Mouse (Mus musculus) heart, postnatal 14 days (tissue): ENCODE data around the gene Mpped1. TPM values are rescaled to one million over a fixed set of nuclear protein-coding genes. Genes with fewer than 3 reads are reported as not detected.

Source experiments
- DNase-seq, 2 experiments: peaks; one replicate each; pipeline ENCODE4 v3.0.0; 2021 to 2022
- intact Hi-C: fragments of 180-260 bp; cut with DNase I; formaldehyde crosslinking; loops from one replicate; pipeline ENCODE4 v1.15.1; 2025
- long read RNA-seq, 2 experiments: library from polyadenylated mRNA; stranded (forward); transcript quantifications; one replicate each; pipeline ENCODE4 v2.0.0; 2021
- total RNA-seq, 2 experiments: library from RNA; stranded (reverse); gene quantifications; 2 replicates each; pipeline ENCODE4 v1.2.3; 2021

Mpped1 gene
- not detected for total RNA-seq
- long read RNA-seq, experiment 1: 0 reads
- long read RNA-seq, experiment 2: 0 reads

DNA sequence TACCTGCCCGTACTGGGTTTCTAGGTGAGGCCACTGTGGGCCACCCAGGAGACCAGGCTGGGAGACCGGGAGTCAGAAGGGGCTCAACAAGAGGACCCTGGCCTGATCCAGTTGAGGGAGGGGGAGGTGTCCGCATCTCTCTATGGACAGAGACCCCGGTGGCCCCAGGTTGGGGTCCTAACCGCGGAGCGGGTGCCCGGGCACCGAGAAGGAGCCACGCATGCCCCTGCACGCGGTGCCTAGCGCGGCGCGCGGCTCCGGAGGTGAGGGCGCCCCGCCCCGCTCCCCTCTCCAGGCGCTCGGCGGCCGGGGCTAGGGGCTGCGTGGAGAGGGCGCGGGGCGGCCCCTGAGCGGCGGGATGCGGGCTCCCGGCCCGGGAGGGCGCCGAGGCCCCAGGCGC is at the start of gene Mpped1:
Gene Mpped1, plus strand, starts transcription at position 81 of the 400 bp plus-strand sequence.
- intact Hi-C loops: no loop called here
- no peak for DNase-seq

DNA sequence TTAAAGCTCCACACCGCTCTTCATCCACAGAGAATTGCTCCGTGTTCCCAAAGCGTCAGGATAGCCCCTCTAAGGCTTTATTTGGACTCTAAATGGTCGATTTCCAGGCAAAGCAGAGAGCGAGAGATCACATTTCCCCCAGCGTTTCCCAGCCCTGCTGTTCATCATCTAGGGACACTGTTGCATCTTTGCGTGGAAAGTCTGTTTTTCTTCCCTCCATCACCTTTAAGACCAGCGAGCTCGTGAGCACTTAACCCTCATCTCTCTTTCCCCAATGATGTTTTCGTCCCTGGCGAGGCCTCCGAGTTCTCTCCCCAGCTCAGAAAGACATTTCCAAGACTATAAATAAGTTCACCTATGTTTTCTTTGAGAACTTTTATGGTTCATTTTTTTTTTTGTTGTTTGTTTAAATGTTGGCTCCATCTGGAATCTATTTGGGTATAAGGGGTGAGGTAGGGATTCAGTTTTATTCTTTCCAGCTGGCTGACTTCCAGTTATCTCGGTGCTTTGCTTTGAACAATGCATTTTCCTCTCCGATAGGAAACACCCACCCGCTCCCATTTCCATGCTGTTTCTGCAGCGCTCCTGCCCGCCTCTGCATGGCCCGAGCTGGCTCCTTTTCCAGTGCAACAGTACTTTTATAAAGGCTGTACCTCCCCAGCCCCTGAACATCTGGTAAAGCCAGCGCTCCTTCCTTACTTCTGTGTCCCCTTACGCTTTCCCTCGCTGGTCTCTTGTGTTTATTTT is 38.4 kb upstream of the Mpped1 start:
- DNase-seq: peak; percentile 33 to 44
- intact Hi-C loops: no loop called here

DNA sequence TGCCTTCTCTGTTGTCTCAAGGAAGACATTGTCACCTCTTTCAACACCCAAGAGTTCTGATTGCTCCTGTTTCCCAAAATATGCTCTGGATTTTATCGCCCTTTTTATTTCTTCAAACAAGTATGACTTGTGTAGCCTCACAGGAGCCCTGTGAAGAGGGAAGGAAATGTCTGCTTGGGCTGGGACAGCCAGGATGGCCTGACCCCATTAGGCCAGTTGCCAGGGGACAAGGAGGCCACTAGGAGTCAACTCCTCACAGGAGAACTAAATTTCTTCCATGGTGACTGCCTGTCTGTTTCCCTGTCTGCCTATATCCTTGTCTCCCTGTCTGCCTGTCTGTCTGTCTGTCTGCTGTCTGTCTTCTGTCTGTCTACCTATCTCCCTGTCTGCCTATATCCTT is 37.2 kb upstream of the Mpped1 start:
- peak; percentile 32 to 42 for DNase-seq
- intact Hi-C loops: no loop called here

DNA sequence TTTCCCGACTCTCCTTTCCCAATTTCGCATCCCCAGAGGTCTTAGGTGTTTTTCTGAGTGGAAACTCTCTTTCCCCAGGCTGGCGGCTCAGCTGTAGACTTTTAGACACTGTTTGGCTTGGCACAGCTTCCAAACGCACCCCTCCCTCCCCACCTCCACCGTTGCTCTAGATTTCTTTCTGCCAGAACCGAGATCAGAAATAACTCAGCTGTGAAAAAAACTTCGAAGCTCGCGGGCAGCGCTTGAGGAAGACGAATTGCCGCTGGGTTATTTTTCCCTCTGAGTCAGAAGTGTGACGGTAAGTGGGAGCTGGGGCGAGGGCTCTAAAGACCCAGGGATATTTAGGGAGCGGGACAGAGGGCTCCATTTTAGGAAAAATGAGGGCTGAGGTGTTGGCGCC is 33.0 kb upstream of the Mpped1 start:
- no peak for DNase-seq
- intact Hi-C loops: no loop called here

DNA sequence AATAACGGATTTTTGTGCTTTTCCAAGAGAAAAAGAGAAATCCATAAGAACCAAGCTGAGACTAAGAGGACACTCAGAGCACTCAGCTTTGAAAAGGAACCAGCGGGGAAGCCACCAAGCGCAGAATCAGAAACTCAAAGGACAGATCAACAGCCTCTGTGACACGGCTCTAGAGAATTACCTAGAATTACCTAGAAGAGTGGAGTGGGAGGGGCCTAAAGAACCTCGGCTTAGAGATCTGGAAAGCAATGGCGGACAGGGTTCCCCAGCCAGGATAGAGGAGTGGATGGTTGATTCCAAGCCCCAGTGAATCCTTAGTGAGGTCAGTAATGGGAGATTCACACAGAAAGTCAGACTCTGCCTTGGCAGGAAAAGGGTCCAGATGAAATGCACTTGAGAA is 30.3 kb upstream of the Mpped1 start:
- intact Hi-C loops: no loop called here
- DNase-seq: no peak

DNA sequence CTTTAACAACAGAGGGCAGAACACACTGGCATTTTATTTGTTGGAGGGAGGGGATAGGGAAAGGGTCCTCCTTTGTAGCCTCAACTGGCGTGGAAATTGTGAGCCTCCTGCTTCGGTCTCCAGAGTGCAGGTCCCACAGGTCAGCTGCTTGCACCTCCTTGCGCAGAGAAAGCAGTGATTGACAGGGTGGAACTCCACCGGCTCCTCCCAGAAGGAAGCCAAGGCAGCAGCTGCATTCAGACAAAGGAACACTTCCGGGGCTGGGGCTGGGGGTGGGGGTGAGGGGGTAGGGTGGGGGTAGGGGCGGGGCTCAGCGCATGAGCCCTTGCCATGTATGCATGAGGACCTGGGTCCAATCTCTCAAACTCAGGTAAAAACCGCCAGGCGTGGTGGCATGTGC is 29.8 kb upstream of the Mpped1 start:
- DNase-seq: no peak
- intact Hi-C loops: no loop called here

DNA sequence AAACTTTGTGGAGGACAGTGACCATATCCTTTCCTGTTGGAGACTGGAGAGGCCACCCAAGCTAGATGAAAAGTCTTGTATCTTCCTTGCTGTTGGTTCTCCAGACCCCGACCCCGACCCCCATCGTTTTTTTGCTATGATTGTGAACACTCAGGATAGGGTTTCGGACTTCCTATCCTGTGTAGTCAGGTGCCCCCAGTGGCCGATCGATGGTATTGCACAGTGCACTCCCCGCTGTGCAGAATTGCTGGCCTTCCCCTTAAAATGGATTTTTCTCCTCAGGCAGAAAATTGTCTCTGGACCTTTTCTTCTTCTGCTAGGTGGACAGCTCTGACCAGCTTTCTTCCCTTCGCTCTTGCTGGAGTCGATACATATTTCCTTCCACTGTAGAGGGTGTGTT is 22.5 kb upstream of the Mpped1 start:
- DNase-seq: peak; percentile 33 to 46
- intact Hi-C loops: loop anchor here (2.0 kb wide), 1 partner anchor 30 kb away; no protein-coding TSS in a partner anchor

DNA sequence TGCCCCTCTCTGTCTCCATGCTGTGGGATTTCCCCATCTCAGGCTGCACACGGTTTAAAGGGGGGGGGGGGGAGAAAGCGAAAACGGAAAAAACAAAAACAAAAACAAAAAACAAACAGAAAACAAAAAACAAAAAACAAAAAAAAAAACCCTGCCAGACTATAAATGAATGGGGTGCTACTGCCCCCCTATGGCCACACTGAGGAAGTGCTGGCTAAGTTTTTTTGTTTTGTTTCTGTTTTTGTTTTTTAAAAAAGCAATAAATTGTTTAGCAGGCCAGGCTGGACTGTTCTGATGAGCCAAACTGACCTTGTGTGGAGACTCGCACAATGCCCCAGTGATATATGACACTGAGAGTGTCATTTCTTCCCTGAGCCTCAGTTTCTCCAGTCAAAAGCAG is 20.3 kb upstream of the Mpped1 start:
- peak in 1 of 2 experiments; percentile 17 for DNase-seq
- intact Hi-C loops: loop anchor here (1.0 kb wide), 2 partner anchors 95 to 125 kb away; no protein-coding TSS in a partner anchor

DNA sequence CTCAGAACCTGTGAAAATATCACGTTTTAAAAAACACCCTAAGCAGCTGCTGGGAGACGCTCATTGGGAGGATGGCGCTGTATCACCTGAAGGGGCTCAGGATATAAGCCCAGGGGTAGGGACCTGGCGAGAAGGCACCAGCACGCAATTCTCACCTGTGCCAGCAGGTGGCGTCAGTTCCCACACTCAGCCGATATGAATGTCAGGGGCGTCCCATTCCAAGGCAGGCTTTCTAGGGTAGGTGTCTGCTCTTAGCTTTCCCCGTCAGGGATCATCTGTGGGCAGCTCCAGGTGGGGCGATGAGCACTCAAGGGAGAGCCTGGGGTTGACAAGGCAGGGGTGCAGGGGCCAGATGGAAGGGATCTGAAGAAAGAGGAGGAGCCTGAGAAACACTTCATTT is 18.6 kb upstream of the Mpped1 start:
- peak; percentile 40 to 61 for DNase-seq
- intact Hi-C loops: loop anchor here (2.0 kb wide), 1 partner anchor 294 kb away; no protein-coding TSS in a partner anchor

DNA sequence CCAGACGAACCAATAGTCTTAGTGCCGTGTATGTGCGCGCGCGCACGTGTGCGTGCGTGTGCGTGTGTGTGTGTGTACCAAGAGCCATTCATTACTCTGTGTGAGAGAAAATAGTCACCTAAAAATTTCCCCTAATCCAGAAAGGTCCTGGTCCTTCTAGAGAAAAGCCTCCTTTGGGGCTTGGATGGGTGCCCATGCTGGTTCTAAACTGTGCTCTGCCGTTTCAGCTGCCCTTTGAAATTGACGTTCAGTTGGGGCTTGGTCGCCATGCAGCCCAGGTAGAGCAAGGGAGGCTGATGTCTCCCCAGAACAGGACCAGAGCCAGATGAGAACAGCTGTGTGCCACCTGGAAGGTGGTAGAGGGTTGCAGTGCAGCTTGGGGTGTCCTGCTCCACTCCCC is 17.8 kb upstream of the Mpped1 start:
- intact Hi-C loops: loop anchor here (2.0 kb wide), 1 partner anchor 293 kb away; no protein-coding TSS in a partner anchor
- no peak for DNase-seq

DNA sequence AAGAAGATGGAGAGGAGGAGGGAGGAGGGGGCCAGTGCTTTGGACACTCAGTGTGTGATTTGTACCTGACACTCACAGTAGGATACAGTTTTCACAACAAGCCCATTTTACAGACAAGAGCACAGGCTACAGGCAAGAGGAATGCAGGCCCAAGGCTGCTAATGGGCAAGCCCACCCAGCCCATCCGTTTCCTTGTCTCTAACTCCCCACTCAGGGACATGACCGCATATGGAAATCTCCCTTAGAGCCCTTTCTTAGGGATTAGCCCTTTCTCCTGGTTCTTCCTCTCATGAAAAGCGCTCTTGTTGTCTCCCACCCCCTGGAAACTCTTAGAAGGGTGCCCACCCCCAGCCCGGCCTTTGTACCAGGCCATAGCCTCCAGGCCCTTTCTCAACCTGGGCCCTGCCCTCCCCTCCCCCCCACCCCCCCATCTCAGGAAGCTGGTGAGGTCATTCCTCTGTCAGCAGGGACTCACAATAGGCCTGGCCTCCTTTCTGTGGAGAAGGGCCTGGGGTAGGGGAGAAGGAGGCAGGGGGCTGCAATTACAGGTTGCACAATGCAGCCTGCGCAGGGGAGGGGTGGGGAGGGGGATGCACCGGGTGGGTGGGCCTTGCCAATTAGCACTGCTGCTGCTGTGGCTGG is 13.8 kb upstream of the Mpped1 start:
- intact Hi-C loops: no loop called here
- no peak for DNase-seq

DNA sequence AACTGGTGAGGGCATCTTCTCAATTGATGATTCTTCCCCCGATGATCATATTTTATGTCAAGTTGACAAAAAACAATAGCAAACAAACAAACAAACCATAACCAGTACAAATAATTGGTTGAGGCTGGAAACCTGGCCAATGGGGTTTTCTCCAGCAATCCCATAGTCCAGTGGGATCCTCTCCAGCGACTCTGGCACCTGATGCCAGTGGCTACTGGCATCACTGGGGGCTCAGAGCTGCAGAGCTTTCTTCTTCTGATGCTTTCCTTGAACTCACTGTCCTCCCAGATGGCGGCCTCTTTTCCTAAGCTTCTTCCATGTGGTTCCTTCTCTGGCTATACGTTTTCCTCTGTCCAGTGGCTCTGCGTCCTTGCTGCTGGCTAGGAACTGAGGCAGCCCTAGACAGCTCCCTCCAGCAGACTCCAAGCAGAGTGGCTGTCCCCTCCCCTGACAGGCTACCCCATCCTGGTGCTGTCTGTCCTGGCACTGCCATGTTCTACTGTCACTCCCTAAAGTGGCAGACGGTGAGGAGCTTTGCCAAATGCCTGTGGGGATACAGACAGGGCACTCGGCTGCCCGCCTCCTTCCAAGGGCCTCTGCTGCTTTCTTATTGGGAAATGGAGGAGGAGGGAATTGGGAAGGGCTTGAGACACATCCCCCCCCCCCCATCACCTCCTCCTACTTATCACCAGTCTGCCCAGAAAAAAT is 7.8 kb upstream of the Mpped1 start:
- DNase-seq: no peak
- intact Hi-C loops: no loop called here

DNA sequence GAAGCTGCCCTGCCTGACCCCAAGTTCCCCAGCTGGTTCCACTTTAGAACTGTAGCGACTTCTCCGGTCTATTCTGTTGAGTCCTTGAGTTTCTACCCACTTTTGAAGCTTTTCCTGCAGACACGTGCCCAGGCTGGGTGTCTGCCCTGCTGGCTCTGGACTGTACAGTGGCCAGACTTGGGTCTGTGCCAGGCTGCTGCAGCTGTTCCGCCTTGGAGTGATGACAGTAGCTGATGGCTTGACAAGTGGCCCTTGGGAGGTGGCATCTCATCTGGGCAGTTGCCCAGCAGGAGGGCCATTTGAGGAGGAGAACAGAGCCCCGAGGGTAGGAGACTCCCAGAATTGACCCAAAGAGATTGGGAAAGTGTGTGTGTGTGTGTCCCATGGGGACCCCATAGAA is 6.8 kb upstream of the Mpped1 start:
- DNase-seq: peak; percentile 44 to 73
- intact Hi-C loops: no loop called here

DNA sequence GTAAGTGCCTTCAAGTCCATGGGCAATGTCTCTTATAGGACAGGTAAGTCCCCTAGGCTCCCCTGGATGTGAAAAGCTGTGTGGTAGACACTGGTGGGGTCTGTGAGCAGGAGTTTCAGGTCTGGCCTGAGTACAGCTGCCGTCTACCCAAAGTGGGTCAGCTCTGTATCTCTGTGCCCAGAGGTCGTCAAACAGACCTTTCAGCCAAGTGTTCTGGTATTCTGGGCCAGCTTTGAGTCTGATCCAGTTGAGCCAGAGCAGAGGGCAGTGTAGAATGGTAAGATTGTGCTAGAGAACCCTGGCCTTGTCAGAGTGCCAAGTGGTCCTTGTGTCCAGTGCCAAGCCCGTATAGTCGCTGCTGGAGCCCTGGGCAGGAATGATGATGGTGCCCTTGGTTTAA is 6.3 kb upstream of the Mpped1 start:
- DNase-seq: peak in 1 of 2 experiments; percentile 16
- intact Hi-C loops: no loop called here

DNA sequence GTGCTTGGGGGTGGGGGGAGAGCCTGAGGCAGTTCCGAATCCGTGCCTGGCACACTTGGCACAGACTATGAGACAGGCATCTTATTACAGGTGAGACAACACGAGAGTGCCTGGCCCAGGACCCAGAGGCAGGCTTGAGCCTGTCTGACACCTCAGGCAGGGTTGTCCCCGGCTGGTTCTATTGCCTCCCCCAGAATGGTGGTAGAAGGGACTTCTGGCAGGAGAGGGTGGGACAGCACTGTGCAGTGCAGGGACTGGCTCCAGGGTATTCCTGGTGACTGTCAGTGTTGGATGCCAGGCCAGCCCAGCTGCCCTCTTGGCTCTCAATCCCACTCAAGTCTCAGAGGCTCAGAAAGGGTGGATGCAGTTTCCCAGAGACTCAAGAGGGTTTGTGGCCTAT is 4.3 kb upstream of the Mpped1 start:
- DNase-seq: no peak
- intact Hi-C loops: no loop called here

DNA sequence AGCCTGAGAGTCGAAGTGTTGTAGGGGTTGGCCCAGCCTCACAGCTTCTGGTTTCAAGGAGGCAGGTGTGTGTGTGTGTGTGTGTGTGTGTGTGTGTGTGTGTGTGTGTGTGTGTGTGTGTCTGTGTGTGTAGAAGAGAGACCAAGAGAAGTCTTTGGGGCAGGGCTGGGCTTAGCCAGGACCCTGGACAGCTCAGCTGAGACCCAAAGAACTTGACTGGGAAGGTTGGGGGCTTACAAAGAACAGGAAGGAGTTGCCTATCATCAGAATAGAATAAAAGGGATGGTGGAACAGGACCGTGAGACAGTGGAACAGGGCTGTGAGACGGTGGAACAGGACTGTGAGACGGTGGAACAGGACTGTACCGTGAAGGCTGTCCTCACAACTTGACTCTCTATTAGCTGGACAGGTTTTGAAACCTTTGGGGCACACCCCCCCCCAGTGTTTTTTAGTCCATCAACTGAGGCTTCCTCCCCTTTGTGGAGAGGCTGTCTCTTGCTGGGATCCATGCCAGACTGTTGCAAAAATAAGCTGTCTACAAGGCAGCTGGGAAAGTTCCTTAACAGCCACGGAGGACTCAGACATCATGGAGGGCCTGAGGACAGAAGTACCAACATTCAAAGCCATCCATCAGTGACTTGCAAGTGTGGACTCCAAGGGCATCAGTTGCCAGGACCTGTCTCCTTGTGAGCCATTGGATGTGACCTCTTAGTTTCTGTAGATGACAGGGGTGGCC is 2.8 kb upstream of the Mpped1 start:
- DNase-seq: no peak
- intact Hi-C loops: no loop called here

DNA sequence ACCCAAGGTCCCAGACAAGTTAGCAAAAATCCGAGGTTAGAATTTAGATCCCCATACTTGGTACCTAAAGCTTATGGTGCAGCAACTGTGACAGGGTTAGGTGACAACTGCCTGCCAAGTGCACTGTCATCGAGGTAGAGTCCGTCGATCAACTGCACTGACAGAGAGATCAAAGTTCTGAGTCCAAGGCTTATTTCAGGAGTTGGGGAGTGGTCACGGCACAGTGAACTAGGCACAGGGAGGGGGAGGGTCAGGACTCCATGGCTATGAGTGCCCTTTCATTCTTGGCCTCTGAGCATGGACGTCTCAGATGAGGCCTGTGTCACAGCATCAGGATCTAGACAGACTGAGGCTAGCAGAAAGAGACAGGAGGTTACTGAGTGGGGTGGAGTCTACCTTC is 1.8 kb upstream of the Mpped1 start:
- intact Hi-C loops: no loop called here

DNA sequence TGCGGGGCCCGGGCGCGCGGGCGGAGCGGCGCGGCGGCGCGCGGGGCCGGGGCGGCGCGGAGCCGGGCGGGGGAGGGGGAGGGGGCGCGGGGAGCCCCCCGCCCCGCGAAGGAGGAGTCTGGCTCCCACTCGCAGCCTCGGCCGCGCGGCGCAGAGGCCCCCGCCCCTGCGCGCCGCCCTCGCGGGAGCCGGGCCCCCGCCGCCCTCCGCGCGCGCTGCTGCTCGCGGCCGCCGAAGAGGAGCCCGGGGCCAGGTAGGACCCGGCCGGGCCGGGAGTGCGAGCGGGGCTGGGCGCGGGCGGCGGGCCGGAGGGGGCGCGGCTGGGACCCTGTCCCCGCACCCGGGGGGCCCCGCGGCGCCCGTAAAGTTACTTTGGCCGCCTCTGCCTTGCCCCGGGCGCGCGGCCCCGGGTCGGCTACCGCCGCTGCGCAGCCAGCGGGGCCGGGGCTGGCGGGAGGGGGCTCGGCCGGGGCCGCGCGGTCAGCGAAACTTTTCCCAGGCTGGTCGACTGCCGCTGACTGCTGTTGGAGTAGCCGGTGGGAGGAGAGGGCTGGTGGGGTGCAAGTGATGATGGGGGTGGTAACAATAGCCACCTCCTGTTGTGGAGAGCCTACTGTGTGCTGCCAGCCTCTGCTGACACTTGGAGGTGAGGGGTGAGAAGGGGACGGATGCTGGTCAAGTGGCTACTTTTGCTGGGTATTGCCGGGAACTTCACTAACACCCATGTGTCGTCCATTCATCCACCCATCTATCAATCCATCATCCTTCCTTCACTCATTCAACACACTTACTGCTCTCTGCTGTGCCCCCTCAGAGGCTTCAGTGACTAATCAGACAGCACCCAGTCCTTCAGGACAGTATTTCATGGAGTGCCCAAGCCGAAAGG is 831 bp downstream of the Mpped1 start:
- intact Hi-C loops: no loop called here
- DNase-seq: no peak

More for the DNA sequence above, 1.8 kb upstream of the Mpped1 start:
- DNase-seq: no peak

DNA sequence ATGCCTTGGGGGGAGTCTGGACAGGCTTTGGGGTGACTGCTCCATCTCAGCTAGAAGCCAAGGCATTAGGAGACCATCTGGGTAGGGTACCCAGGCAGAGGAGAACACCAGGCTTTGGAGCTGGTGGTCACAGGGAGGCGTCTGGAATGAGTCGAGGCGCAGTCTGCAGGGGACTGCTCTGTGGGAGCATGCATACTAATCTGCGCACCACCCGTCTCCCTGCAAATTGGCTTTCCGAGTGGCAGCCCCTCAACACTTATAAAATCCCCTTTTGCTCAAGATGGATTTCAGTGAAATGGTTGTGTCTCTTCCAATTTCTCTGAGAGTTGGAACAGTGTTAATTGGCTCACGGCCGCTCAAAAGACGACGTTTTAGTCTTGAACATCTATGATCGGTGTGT is 2.0 kb downstream of the Mpped1 start:
- DNase-seq: no peak
- intact Hi-C loops: no loop called here

DNA sequence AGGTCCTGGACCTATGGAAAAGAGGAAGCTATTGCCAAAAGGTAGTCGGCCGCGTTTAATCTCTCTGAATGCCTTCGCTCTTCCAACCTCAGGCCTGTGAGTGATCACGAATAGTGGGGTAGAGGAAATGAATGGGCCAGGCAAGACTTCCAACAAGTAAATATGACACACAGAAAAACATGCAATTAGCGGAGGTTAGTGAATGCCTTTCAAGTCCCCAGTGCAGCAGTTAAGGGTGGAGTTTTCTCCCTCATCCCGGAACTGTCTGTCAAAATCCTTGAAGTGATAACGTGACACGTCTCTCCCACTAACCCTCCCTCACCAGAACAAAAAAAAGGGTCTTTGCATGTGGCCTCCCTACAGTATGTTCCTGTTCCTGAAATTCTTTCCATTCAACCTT is 3.0 kb downstream of the Mpped1 start:
- intact Hi-C loops: no loop called here
- no peak for DNase-seq
